Mouse (Mus musculus) lung, postnatal 36 days (tissue): ENCODE measurements at regions not wholly inside any gene's neighbourhood (a gene's known extent, or its start where the extent isn't known, plus 50 kb on each side); places are given as distances from the start of the nearest gene placed in this dataset.

Source experiments
- DNase-seq: peaks from one replicate; pipeline ENCODE4 v3.0.0; 2022; ENCODE audit warnings: mixed read lengths

DNA sequence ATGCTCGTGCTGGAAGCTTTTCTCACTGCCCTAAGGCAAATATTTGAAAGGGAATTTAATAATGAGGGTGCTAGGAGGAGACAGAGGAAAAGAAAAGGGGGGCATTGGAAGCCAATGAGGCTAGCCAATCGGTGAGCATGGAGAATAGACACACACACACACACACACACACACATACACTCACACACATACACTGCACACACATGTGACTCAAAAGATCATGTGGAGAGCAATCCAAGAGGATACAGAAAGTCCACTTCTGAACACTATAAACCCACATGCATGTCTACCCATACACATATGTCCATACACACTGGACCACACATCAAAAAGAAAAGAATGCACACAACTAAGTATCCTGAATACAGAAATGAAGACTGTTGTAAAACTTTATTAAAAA lies 88.4 kb upstream of the Sphkap start:
- DNase-seq = no peak

DNA sequence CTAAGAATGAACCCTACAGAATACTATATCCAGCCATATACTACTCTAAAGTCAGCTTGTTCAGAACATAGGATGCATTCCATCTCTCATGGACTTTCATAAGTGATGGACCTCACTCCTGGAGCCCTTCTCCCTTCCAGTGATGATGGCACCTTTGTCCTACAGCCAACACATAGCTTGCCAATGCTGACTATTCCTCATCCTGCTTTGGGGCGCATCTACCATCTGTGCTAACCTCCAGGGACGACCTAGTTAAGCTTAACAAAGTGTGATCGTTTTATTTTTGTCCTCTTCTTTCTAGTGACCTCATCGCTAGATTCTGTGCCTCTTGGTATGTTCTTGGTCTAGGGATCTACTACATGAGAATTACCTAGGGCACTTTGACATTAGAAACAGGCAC lies 87.0 kb upstream of the Sphkap start:
- DNase-seq = no peak

DNA sequence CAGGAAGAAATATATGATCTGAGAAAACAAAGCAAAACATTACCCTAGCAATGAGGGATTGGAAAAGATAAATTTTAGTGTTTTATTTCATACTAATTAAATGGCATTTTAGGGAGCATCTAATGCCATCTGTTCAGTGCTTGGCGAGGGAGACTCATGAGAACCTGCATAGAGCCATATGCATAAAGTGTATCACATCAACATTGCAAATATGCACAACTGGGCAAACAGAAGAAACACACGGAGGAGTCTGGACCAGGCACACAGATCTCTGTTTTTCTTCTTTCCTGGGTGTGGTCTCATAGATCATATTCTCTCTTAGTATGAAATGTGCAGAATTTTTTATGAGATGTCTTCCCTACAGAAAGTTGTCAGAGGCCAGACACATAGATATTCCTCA lies 71.1 kb upstream of the Sphkap start:
- DNase-seq = no peak
